Mouse (Mus musculus) heart, postnatal 0 days (tissue): ENCODE results near the gene Samd14. TPM values are rescaled to one million over a fixed set of nuclear protein-coding genes. Genes with fewer than 3 reads are reported as not detected.
A peak's percentile ranks its signal among the peaks of the same experiment; 100 is the strongest.

Source experiments
- ATAC-seq: fragments of 200-750 bp; cut with Nextera tagmentation; 2 replicates; pipeline ENCODE4 v1.8.0; 2017; ENCODE audit warnings: low read depth, moderate number of reproducible peaks, moderate library complexity; ENCODE audit not compliant: insufficient read depth
- DNase-seq: peaks from one replicate; pipeline ENCODE4 v3.0.0-alpha.2; 2016; ENCODE audit warnings: low spot score
- H3K27ac ChIP-seq: fragments of 300-500 bp; sonication (generic); 2 replicates; pipeline ENCODE4 v1.5.1; 2014; ENCODE audit warnings: low read depth, mild to moderate bottlenecking
- H3K27me3 ChIP-seq: fragments of 300-500 bp; sonication (generic); 2 replicates; pipeline ENCODE4 v1.6.1; 2014; ENCODE audit warnings: low read length, mixed read lengths; ENCODE audit not compliant: control insufficient read depth, insufficient read depth
- H3K36me3 ChIP-seq: fragments of 300-500 bp; sonication (generic); replicated peaks from 2 replicates; pipeline ENCODE4 v1.6.1; 2014; ENCODE audit warnings: low read length, mixed read lengths; ENCODE audit not compliant: control insufficient read depth, insufficient read depth
- H3K4me1 ChIP-seq: fragments of 300-500 bp; sonication (generic); 2 replicates; pipeline ENCODE4 v1.6.1; 2014; ENCODE audit warnings: antibody characterized with exemption; ENCODE audit not compliant: control insufficient read depth, insufficient read depth
- H3K4me2 ChIP-seq: fragments of 300-500 bp; sonication (generic); 2 replicates; pipeline ENCODE4 v1.6.1; 2014; ENCODE audit warnings: low read depth, mild to moderate bottlenecking, low read length, moderate library complexity
- H3K4me3 ChIP-seq: fragments of 300-500 bp; sonication (generic); 2 replicates; pipeline ENCODE4 v1.5.1; 2014; ENCODE audit warnings: low read depth, low read length
- H3K9ac ChIP-seq: fragments of 300-500 bp; sonication (generic); replicated peaks from 2 replicates; pipeline ENCODE4 v1.6.1; 2014; ENCODE audit warnings: low read depth, low read length, mixed read lengths
- H3K9me3 ChIP-seq: fragments of 300-500 bp; sonication (generic); replicated peaks from 2 replicates; pipeline ENCODE4 v1.6.1; 2016; ENCODE audit warnings: low read length; ENCODE audit not compliant: control insufficient read depth
- CTCF ChIP-seq: IDR thresholded peaks from 2 replicates; pipeline ENCODE4 v1.5.1; 2016; ENCODE audit warnings: antibody characterized with exemption, control low read depth, low read depth
- EP300 ChIP-seq: IDR thresholded peaks from 2 replicates; pipeline ENCODE4 v1.6.1; 2016; ENCODE audit warnings: antibody characterized with exemption, low read depth
- WGBS: fragments of 180-500 bp; shearing (Covaris S2); extraction: QIAGEN DNeasy Blood & Tissue Kit; methylation state at CpG from one replicate; pipeline ENCODE4 v1.1.7; 2014; 5-methylcytosine and 5-hydroxymethylcytosine counted together
- polyA plus RNA-seq: library from polyadenylated mRNA; unstranded; fragments of >200 nt; fragmentation: Nextera tagmentation; extraction: Ambion mirVana; gene quantifications from 2 replicates; pipeline ENCODE4 v1.2.1, GENCODE M21; 2015
- total RNA-seq: library from RNA; depleted of rRNA; stranded (reverse); fragments of >200 nt; gene quantifications from 2 replicates; pipeline ENCODE4 v1.2.3, GENCODE M21; 2014; ENCODE audit warnings: low replicate concordance

Samd14 gene
- total and polyA plus RNA-seq, 2 experiments from 2014 or later = 4.8 to 6.2 TPM

- WGBS = 2% methylated on average over 12 of the region's 12 CpGs
- ATAC-seq = peak; percentile 57
- peaks cover 41% of the 10 kb centered on the region for H3K4me1 ChIP-seq
These were observed 20.1 kb upstream of the Samd14 start for GRCm38 (mm10) chr11:94989562-94990017.

GRCm38 (mm10) chr11:94990102-94990748, 19.5 kb upstream of the Samd14 start:
- H3K27ac ChIP-seq = peak overlapping the region; percentile 91
- WGBS = 47% methylated on average over 6 of the region's 6 CpGs
- H3K36me3 ChIP-seq = no peaks in the 10 kb centered on the region
- ATAC-seq (no peak), DNase-seq (no peak)
- peak overlapping the region; percentile 88 for H3K9ac ChIP-seq
- peak overlapping the region; percentile 89 for H3K4me3 ChIP-seq
- H3K4me1 ChIP-seq = peaks cover 47% of the 10 kb centered on the region
- H3K27me3 ChIP-seq = no peaks in the 10 kb centered on the region
- no peaks in the 10 kb centered on the region for H3K9me3 ChIP-seq
- no peak for TF ChIP-seq EP300
- no peak for TF ChIP-seq CTCF
- H3K4me2 ChIP-seq = peak overlapping the region; percentile 90

More at GRCm38 (mm10) chr11:94989562-94990017, 20.1 kb upstream of the Samd14 start:
- Histone ChIP-seq H3K4me3 (peak overlapping the region; percentile 89), H3K27ac (peak overlapping the region; percentile 91), H3K27me3 (no peaks in the 10 kb centered on the region), H3K9me3 (no peaks in the 10 kb centered on the region), H3K9ac (peak overlapping the region; percentile 52), H3K36me3 (no peaks in the 10 kb centered on the region), H3K4me2 (peak overlapping the region; percentile 90)
- no peak for TF ChIP-seq CTCF
- TF ChIP-seq EP300 = peak; percentile 83; the same call in 1 of the 2 replicates
- peak; percentile 94 for DNase-seq

- no peaks in the 10 kb centered on the region for H3K36me3 ChIP-seq
- H3K9me3 ChIP-seq = no peaks in the 10 kb centered on the region
- no peak for TF ChIP-seq EP300
- TF ChIP-seq CTCF = peak; percentile 56
- peaks cover 49% of the 10 kb centered on the region for H3K4me1 ChIP-seq
- DNase-seq (peak; percentile 95), ATAC-seq (peak; percentile 81)
- H3K4me3 ChIP-seq = peak within 1 kb of the TSS; percentile 89
- WGBS = 0% methylated on average over 57 of the region's 69 CpGs
- H3K27me3 ChIP-seq = no peaks in the 10 kb centered on the region
- peak within 1 kb of the TSS; percentile 90 for H3K4me2 ChIP-seq
- peak within 1 kb of the TSS; percentile 88 for H3K9ac ChIP-seq
- peak within 1 kb of the TSS; percentile 91 for H3K27ac ChIP-seq
These were observed 18.7 kb upstream of the Samd14 start, which contains the start of gene Ppp1r9b for GRCm38 (mm10) chr11:94990749-94991577. TSS of gene Ppp1r9b (plus strand) at chr11:94991035.

- H3K36me3 ChIP-seq = peaks cover 8% of the 10 kb centered on the region
- no peaks in the 10 kb centered on the region for H3K9me3 ChIP-seq
- peak overlapping the region; percentile 91 for H3K27ac ChIP-seq
- peak overlapping the region; percentile 88 for H3K9ac ChIP-seq
- DNase-seq (no peak), ATAC-seq (no peak)
- TF ChIP-seq CTCF (no peak), EP300 (no peak)
- no peaks in the 10 kb centered on the region for H3K27me3 ChIP-seq
- WGBS = under 1% methylated on average over 88 of the region's 99 CpGs
- H3K4me3 ChIP-seq = peak overlapping the region; percentile 89
- H3K4me1 ChIP-seq = peaks cover 48% of the 10 kb centered on the region
- H3K4me2 ChIP-seq = peak overlapping the region; percentile 90
These were observed 17.8 kb upstream of the Samd14 start for GRCm38 (mm10) chr11:94991641-94992479.

GRCm38 (mm10) chr11:94992480-94992753, 17.3 kb upstream of the Samd14 start:
- Histone ChIP-seq H3K4me1 (peaks cover 43% of the 10 kb centered on the region), H3K9me3 (no peaks in the 10 kb centered on the region), H3K4me3 (peak overlapping the region; percentile 89), H3K9ac (peak overlapping the region; percentile 88), H3K4me2 (peak overlapping the region; percentile 90), H3K36me3 (peaks cover 14% of the 10 kb centered on the region), H3K27me3 (no peaks in the 10 kb centered on the region), H3K27ac (peak overlapping the region; percentile 91)
- no peak for ATAC-seq
- under 1% methylated on average over 20 of the region's 20 CpGs for WGBS
- no peak for DNase-seq
- TF ChIP-seq EP300 = no peak
- TF ChIP-seq CTCF = no peak
